Mouse (Mus musculus) right cerebral cortex, adult 2 months (tissue): ENCODE results near the gene Gm436.

ENCODE experiments used
- DNase-seq, 2 experiments: peaks; one replicate each; pipeline ENCODE4 v3.0.0; 2021 to 2022; ENCODE audit warnings: low spot score in 2 of 2

Gm436 gene

DNA sequence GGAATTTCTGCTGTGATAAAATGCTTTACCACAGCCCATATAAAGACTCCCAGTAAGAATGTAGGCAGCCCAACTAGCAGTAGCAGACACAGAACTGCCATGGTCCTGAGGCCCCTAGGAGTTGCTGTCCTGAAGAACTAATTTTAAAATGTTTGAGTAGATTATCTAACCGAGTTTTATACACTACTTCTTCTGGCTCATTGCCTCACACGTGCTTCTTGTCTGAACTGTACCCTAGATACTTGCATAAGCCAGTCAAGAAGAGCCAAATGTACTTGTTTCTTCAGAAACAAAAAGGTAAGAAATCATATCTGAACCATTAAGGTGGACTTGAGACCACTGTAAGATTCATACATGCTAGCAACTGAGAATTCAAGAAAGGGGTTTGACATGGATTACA is at the start of gene Gm436:
Gm436 (minus strand) TSS at position 101 of the 400 bp plus-strand sequence.
- DNase-seq, result no peak

DNA sequence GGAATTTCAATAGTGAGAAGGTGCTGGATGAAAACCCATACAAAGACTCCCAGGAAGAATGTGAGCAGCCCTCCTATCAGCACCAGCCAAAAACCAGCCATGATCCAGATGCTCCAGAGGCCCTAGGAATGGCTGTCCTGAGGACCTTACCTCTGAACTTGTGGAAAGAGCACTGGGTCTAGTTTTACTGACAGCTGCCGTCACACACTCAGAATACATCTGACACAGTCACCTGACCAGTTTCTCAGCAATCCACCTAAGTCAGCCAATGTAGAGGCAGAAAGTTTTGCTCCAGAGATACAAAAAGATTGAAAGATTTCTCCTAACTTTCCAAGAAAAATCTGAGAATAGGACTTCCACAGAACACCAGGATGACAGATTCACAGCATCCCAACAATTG is 35.1 kb upstream of the Gm436 start, which contains the start of gene Gm13178:
Gm13178 (minus strand) TSS at position 101 of the 400 bp plus-strand sequence.
- DNase-seq, result no peak

DNA sequence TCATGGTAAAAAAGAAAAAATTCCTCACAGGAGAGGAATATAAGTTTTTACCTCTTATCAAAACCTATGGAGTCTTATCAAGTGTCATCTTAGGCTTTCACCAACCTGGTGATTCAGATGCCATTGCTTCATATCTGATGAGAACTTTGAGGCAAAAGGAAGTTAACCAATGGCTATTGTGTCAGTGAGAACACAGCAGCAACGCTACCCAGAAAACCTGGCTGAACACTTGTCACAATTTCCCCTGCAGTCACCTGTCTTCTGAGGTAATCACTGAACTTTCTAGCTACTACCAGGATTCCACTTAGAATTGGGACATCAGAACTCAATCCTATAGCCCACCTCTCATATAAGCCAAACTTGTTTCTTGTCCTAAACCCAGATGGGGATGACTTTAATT is 33.5 kb upstream of the Gm436 start:
- DNase-seq, result no peak

DNA sequence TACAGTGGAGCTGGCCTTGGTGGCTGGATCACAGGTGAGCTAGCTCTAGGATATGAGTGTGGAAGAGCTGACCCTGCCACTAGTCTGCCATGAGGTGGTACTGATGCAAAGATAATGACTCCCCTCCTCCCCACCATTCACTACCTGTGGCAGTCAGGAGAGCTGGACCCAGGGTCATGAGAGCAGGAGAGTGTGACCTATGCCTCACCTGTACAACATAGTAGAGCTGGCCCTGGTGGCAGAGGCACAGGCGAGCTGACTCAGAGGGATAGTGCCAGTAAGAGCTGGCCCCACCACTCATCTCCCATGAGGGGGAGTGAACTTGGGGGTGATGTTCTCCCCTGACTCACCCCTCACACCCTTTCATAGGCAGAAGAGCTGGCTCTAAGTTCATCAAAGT is 32.1 kb upstream of the Gm436 start:
- no peak for DNase-seq

DNA sequence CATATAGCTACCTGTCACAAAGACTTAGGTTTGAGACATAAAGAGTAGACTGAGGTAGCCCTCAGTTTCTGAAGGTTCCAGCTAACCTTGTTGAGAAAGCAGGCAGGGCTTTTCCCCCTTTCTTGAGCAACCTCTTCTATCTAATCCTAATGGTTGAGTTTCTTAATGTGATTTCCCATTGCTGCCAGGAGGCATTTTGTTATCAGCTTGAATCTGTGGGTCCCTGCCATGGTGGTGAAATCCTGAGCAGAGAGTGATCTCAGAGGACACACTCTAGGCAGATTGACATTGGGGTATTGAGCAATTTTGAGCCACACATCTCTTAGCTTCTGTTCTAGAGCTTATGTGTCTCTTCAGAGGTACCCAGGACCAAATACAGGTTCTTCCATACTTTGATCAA is 47.9 kb downstream of the Gm436 start:
- no peak for DNase-seq
